Mouse (Mus musculus) right cerebral cortex, adult 18-20 months (tissue): ENCODE results near the gene Ogdh.
"Not testable (repeated sequence)": the region's sequence is repeated elsewhere in the genome, so short reads cannot be mapped to it uniquely, and the experiment has no call there.

ENCODE experiments used
- DNase-seq: peaks from one replicate; pipeline ENCODE4 v3.0.0; 2022; ENCODE audit warnings: mixed read lengths

The Ogdh gene

GRCm38 (mm10) chr11:6291401-6292115, at the start of gene Ogdh:
TSS of gene Ogdh (plus strand) at chr11:6291633.
- peak; percentile 99 for DNase-seq

- no peak for DNase-seq
Measured at GRCm38 (mm10) chr11:6244707-6245106, 46.7 kb upstream of the Ogdh start.

GRCm38 (mm10) chr11:6252248-6252647, 39.2 kb upstream of the Ogdh start:
- DNase-seq: no peak

GRCm38 (mm10) chr11:6252824-6253223, 38.6 kb upstream of the Ogdh start:
- DNase-seq: no peak

GRCm38 (mm10) chr11:6254602-6255001, 36.8 kb upstream of the Ogdh start:
- DNase-seq: not testable (repeated sequence)

- DNase-seq: no peak
Measured at GRCm38 (mm10) chr11:6256490-6257072, 34.9 kb upstream of the Ogdh start.

- no peak for DNase-seq
Measured at GRCm38 (mm10) chr11:6259413-6259812, 32.0 kb upstream of the Ogdh start.

GRCm38 (mm10) chr11:6261434-6262082, 29.9 kb upstream of the Ogdh start:
- DNase-seq: peak; percentile 66

- DNase-seq: no peak
Measured at GRCm38 (mm10) chr11:6266621-6267020, 24.8 kb upstream of the Ogdh start.

- peak; percentile 94 for DNase-seq
Measured at GRCm38 (mm10) chr11:6267320-6268254, 23.8 kb upstream of the Ogdh start, which contains the start of gene Ddx56. TSS of gene Ddx56 (minus strand) at chr11:6267772.

GRCm38 (mm10) chr11:6273607-6274006, 17.8 kb upstream of the Ogdh start:
- no peak for DNase-seq

- DNase-seq: peak; percentile 98
Measured at GRCm38 (mm10) chr11:6274387-6275093, 16.9 kb upstream of the Ogdh start, which contains the start of gene Tmed4. TSS of gene Tmed4 (minus strand) at chr11:6274870.

- no peak for DNase-seq
Measured at GRCm38 (mm10) chr11:6275094-6275484, 16.3 kb upstream of the Ogdh start.

- no peak for DNase-seq
Measured at GRCm38 (mm10) chr11:6276466-6276865, 15.0 kb upstream of the Ogdh start.

GRCm38 (mm10) chr11:6282940-6283339, 8.5 kb upstream of the Ogdh start:
- DNase-seq: no peak

GRCm38 (mm10) chr11:6290138-6290537, 1.3 kb upstream of the Ogdh start:
- no peak for DNase-seq

GRCm38 (mm10) chr11:6290883-6291282, 550 bp upstream of the Ogdh start:
- DNase-seq: no peak

- DNase-seq: peak; percentile 73
Measured at GRCm38 (mm10) chr11:6292116-6292987, 919 bp downstream of the Ogdh start.

- DNase-seq: no peak
Measured at GRCm38 (mm10) chr11:6292988-6293349, 1.5 kb downstream of the Ogdh start.

- DNase-seq: no peak
Measured at GRCm38 (mm10) chr11:6293601-6294000, 2.2 kb downstream of the Ogdh start.

GRCm38 (mm10) chr11:6294632-6295031, 3.2 kb downstream of the Ogdh start:
- no peak for DNase-seq
